Mouse (Mus musculus): Measurements from ENCODE around the gene H2-T22. TPM values are rescaled to one million over a fixed set of nuclear protein-coding genes. Genes with fewer than 3 reads are reported as not detected.
"Not testable (repeated sequence)": the region's sequence is repeated elsewhere in the genome, so short reads cannot be mapped to it uniquely, and the experiment has no call there.

Gene H2-T22
- polyA plus RNA-seq, 1 experiment from 2014 or later: 18.4 TPM

GRCm38 (mm10) chr17:36042055-36042454 lies 492 bp downstream of the H2-T22 start:
- H3K27me3 ChIP-seq, H3K4me1 ChIP-seq, H3K36me3 ChIP-seq, H3K9me3 ChIP-seq, H3K27ac ChIP-seq: not testable (repeated sequence)
- Histone ChIP-seq H3K9ac (peak overlapping the region; percentile 48), H3K4me2 (peak overlapping the region; percentile 81), H3K4me3 (peak overlapping the region; percentile 39)
- peak; percentile 70 for ATAC-seq (ENCODE audit: borderline replicate concordance, extremely low read depth, low FRiP score, low TSS enrichment)
- 5% methylated on average over 17 of the region's 19 CpGs for WGBS

GRCm38 (mm10) chr17:36040604-36041003 lies 1.9 kb downstream of the H2-T22 start:
- H3K27me3 ChIP-seq; H3K27ac ChIP-seq; H3K9me3 ChIP-seq; H3K4me1 ChIP-seq; H3K4me3 ChIP-seq; H3K36me3 ChIP-seq; ATAC-seq (ENCODE audit: borderline replicate concordance, extremely low read depth, low FRiP score, low TSS enrichment); H3K9ac ChIP-seq; H3K4me2 ChIP-seq: not testable (repeated sequence)
- 68% methylated on average over 2 of the region's 2 CpGs for WGBS

GRCm38 (mm10) chr17:36036126-36036525 lies 6.4 kb downstream of the H2-T22 start:
- ATAC-seq (ENCODE audit: borderline replicate concordance, extremely low read depth, low FRiP score, low TSS enrichment); H3K27me3 ChIP-seq; H3K4me2 ChIP-seq; H3K4me1 ChIP-seq; H3K27ac ChIP-seq; H3K36me3 ChIP-seq; H3K9me3 ChIP-seq; H3K9ac ChIP-seq; H3K4me3 ChIP-seq: not testable (repeated sequence)
- 81% methylated on average over 13 of the region's 13 CpGs for WGBS

- H3K9ac ChIP-seq; H3K4me1 ChIP-seq; H3K36me3 ChIP-seq; H3K4me3 ChIP-seq; H3K4me2 ChIP-seq; ATAC-seq (ENCODE audit: borderline replicate concordance, extremely low read depth, low FRiP score, low TSS enrichment); H3K27me3 ChIP-seq; H3K9me3 ChIP-seq; H3K27ac ChIP-seq: not testable (repeated sequence)
- 11% methylated on average over 3 of the region's 3 CpGs for WGBS
These were observed 7.4 kb downstream of the H2-T22 start for GRCm38 (mm10) chr17:36035010-36035638.

- H3K4me2 ChIP-seq; H3K4me1 ChIP-seq; H3K27me3 ChIP-seq; ATAC-seq (ENCODE audit: borderline replicate concordance, extremely low read depth, low FRiP score, low TSS enrichment); H3K9me3 ChIP-seq; H3K36me3 ChIP-seq; H3K4me3 ChIP-seq; H3K9ac ChIP-seq; H3K27ac ChIP-seq: not testable (repeated sequence)
- WGBS: 39% methylated on average over 3 of the region's 3 CpGs
These were observed 8.0 kb downstream of the H2-T22 start for GRCm38 (mm10) chr17:36034524-36034923.

GRCm38 (mm10) chr17:36032351-36032875 lies 10.1 kb downstream of the H2-T22 start, which contains the start of gene H2-T23:
Gene H2-T23, minus strand, starts transcription at chr17:36032855.
- H3K27ac ChIP-seq, H3K36me3 ChIP-seq, H3K27me3 ChIP-seq, H3K4me1 ChIP-seq, H3K9me3 ChIP-seq: not testable (repeated sequence)
- WGBS: under 1% methylated on average over 25 of the region's 25 CpGs
- H3K4me3 ChIP-seq: peak within 1 kb of the TSS; percentile 54
- peak within 1 kb of the TSS; percentile 94 for H3K4me2 ChIP-seq
- H3K9ac ChIP-seq: peak within 1 kb of the TSS; percentile 34
- ATAC-seq (ENCODE audit: borderline replicate concordance, extremely low read depth, low FRiP score, low TSS enrichment): peak; percentile 29; the same call in 1 of the 2 replicates

- 2% methylated on average over 40 of the region's 40 CpGs for WGBS
- H3K27me3 ChIP-seq, H3K36me3 ChIP-seq, H3K4me1 ChIP-seq, H3K27ac ChIP-seq, H3K9me3 ChIP-seq: not testable (repeated sequence)
- Histone ChIP-seq H3K9ac (peak overlapping the region; percentile 34), H3K4me3 (peak overlapping the region; percentile 54), H3K4me2 (peak overlapping the region; percentile 94)
- peak; percentile 47 for ATAC-seq (ENCODE audit: borderline replicate concordance, extremely low read depth, low FRiP score, low TSS enrichment)
These were observed 10.8 kb downstream of the H2-T22 start for GRCm38 (mm10) chr17:36031583-36032331.

GRCm38 (mm10) chr17:36030703-36031582 lies 11.6 kb downstream of the H2-T22 start:
- 56% methylated on average over 8 of the region's 8 CpGs for WGBS
- Histone ChIP-seq H3K4me3 (peak overlapping the region; percentile 54), H3K4me2 (peak overlapping the region; percentile 94)
- not testable (repeated sequence) for H3K4me1 ChIP-seq; H3K27ac ChIP-seq; H3K9ac ChIP-seq; H3K27me3 ChIP-seq; H3K36me3 ChIP-seq; H3K9me3 ChIP-seq; ATAC-seq (ENCODE audit: borderline replicate concordance, extremely low read depth, low FRiP score, low TSS enrichment)

GRCm38 (mm10) chr17:36030046-36030702 lies 12.4 kb downstream of the H2-T22 start:
- not testable (repeated sequence) for H3K27me3 ChIP-seq; H3K36me3 ChIP-seq; H3K4me3 ChIP-seq; H3K9me3 ChIP-seq; H3K27ac ChIP-seq; ATAC-seq (ENCODE audit: borderline replicate concordance, extremely low read depth, low FRiP score, low TSS enrichment); H3K9ac ChIP-seq; H3K4me2 ChIP-seq; H3K4me1 ChIP-seq
- WGBS: 77% methylated on average over 4 of the region's 4 CpGs

GRCm38 (mm10) chr17:36028879-36029619 lies 13.5 kb downstream of the H2-T22 start:
- Histone ChIP-seq H3K4me3 (no peak overlapping the region), H3K27me3 (no peaks in the 10 kb centered on the region), H3K4me1 (peaks cover 9% of the 10 kb centered on the region; the same call in 1 of the 2 replicates), H3K27ac (no peak overlapping the region), H3K9me3 (no peaks in the 10 kb centered on the region), H3K9ac (no peak overlapping the region), H3K36me3 (no peaks in the 10 kb centered on the region), H3K4me2 (no peak overlapping the region)
- WGBS: 88% methylated on average over 7 of the region's 7 CpGs
- no peak for ATAC-seq (ENCODE audit: borderline replicate concordance, extremely low read depth, low FRiP score, low TSS enrichment)

- H3K27me3 ChIP-seq: no peaks in the 10 kb centered on the region
- WGBS: 71% methylated on average over 4 of the region's 4 CpGs
- no peak overlapping the region for H3K9ac ChIP-seq
- H3K4me3 ChIP-seq: no peak overlapping the region
- H3K9me3 ChIP-seq: no peaks in the 10 kb centered on the region
- no peak overlapping the region for H3K27ac ChIP-seq
- H3K4me1 ChIP-seq: peaks cover 21% of the 10 kb centered on the region
- no peak overlapping the region for H3K4me2 ChIP-seq
- ATAC-seq (ENCODE audit: borderline replicate concordance, extremely low read depth, low FRiP score, low TSS enrichment): no peak
- no peaks in the 10 kb centered on the region for H3K36me3 ChIP-seq
These were observed 14.9 kb downstream of the H2-T22 start for GRCm38 (mm10) chr17:36027663-36028062.

All from lung, embryonic 15.5 days (tissue).